8 mouse cellular contexts compared by ENCODE assay signal in the genomic region with DNA sequence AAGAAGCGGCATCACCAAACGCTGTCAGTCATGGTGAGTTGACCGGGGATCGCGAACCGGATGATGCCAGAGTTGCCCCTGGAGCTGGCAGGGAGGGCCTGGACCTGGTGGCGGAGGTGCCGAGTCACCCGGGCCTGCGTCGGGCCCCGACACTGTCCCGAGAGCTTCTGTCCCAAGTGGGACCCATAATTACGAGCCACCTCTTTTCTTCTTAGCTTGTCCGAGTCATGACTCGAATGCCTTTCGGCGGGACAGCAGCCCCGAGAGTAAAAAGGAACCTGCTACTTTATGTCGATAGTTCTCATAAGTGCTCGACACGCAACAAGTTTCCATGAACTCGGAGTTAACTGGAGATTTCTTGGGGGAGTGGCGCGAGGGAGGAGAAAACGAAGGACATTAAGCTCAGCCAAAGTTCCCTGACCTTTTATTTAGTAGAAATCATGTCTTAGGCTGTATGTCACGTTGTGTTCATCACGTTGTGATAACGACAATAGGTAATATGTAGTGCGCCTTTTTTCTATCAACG. TPM values are rescaled to one million over a fixed set of nuclear protein-coding genes. Genes with fewer than 3 reads are reported as not detected.
DNase-seq lines count a peak whose midpoint lies in the region; ATAC-seq and TF ChIP-seq lines count a peak whose summit lies in the region.

No protein-coding gene starts in this region.

- peaks cover 8% of the 10 kb centered on the region; the same call in 1 of the 2 replicates for H3K79me2 ChIP-seq in liver, adult 2 months (ENCODE audit: control insufficient read depth, insufficient read depth, low read length)
- peaks cover 35% of the 10 kb centered on the region for H3K79me2 ChIP-seq in myocyte (ENCODE audit: control insufficient read depth, insufficient read depth)

- peak overlapping the region; percentile 95 for H3K9ac ChIP-seq in liver, adult 2 months (ENCODE audit: low read depth, low read length)
- peak overlapping the region; percentile 91 for H3K9ac ChIP-seq in embryonic facial prominence, embryonic 13.5 days
- H3K9ac ChIP-seq in intestine, embryonic 15.5 days = peak overlapping the region; percentile 76

- peaks cover 7% of the 10 kb centered on the region for H3K4me1 ChIP-seq in liver, adult 2 months (ENCODE audit: control insufficient read depth, insufficient read depth, low read length)
- H3K4me1 ChIP-seq in embryonic facial prominence, embryonic 13.5 days = peaks cover 21% of the 10 kb centered on the region
- peaks cover 13% of the 10 kb centered on the region; the same call in 1 of the 2 replicates for H3K4me1 ChIP-seq in intestine, embryonic 15.5 days (replicated peaks)

- H3K36me3 ChIP-seq in liver, adult 2 months (ENCODE audit: control insufficient read depth, insufficient read depth, low read length) = peaks cover 20% of the 10 kb centered on the region; the same call in 1 of the 2 replicates
- H3K36me3 ChIP-seq in embryonic facial prominence, embryonic 13.5 days = peaks cover 44% of the 10 kb centered on the region
- peaks cover 28% of the 10 kb centered on the region for H3K36me3 ChIP-seq in intestine, embryonic 15.5 days
- peaks cover 19% of the 10 kb centered on the region for H3K36me3 ChIP-seq in myocyte (ENCODE audit: control insufficient read depth, insufficient read depth)

- peak overlapping the region; percentile 86 for H3K4me3 ChIP-seq in liver, adult 2 months (ENCODE audit: insufficient read depth, low read depth, low read length)
- peak overlapping the region; percentile 80 for H3K4me3 ChIP-seq in embryonic facial prominence, embryonic 13.5 days
- peak overlapping the region; percentile 61 for H3K4me3 ChIP-seq in intestine, embryonic 15.5 days (replicated peaks)
- H3K4me3 ChIP-seq in myocyte = peak overlapping the region; percentile 93

- TF ChIP-seq POLR2A in liver, adult 2 months (IDR thresholded peaks at IDR 0.05; ENCODE audit: extremely low read depth, insufficient read depth, low read length) = 0 out of 2 replicates have a peak, but pooled peaks have one; percentile 27
- no peak for TF ChIP-seq POLR2A in myocyte (IDR thresholded peaks at IDR 0.05; ENCODE audit: insufficient read length, low read depth)

- no peak for ATAC-seq in embryonic facial prominence, embryonic 13.5 days (ENCODE audit: insufficient number of reproducible peaks, insufficient read depth, low FRiP score, low TSS enrichment, low read depth)
- peak; percentile 43 for ATAC-seq in intestine, embryonic 15.5 days

- DNase-seq in liver, adult 2 months (ENCODE audit: extremely low read depth, low read depth, low spot score) = peak; percentile 69
- no peak for DNase-seq in liver
- DNase-seq in yolk sac, embryonic 10.5 days (ENCODE audit: low spot score) = no peak
- no peak for DNase-seq in gastrocnemius, postnatal 4 days (ENCODE audit: low spot score in 2 of 2)
- no peak for DNase-seq in cerebellum, adult 18-20 months

- no peaks in the 10 kb centered on the region for H3K9me3 ChIP-seq in embryonic facial prominence, embryonic 13.5 days
- no peaks in the 10 kb centered on the region for H3K9me3 ChIP-seq in intestine, embryonic 15.5 days

- WGBS in liver, adult 2 months = under 1% methylated on average over 31 of the region's 31 CpGs
- 2% methylated on average over 31 of the region's 31 CpGs for WGBS in embryonic facial prominence, embryonic 13.5 days
- 2% methylated on average over 31 of the region's 31 CpGs for WGBS in intestine, embryonic 15.5 days

- no peak for TF ChIP-seq CTCF in liver, adult 2 months (IDR thresholded peaks at IDR 0.05; ENCODE audit: low read depth, low read length)

- no peaks in the 10 kb centered on the region for H3K27me3 ChIP-seq in liver, adult 2 months (ENCODE audit: control insufficient read depth, insufficient read depth, low read length)
- H3K27me3 ChIP-seq in embryonic facial prominence, embryonic 13.5 days = no peaks in the 10 kb centered on the region
- no peaks in the 10 kb centered on the region for H3K27me3 ChIP-seq in intestine, embryonic 15.5 days (replicated peaks)
- no peaks in the 10 kb centered on the region for H3K27me3 ChIP-seq in myocyte (ENCODE audit: control insufficient read depth, insufficient read depth, insufficient read length)

- H3K4me2 ChIP-seq in embryonic facial prominence, embryonic 13.5 days = peak overlapping the region; percentile 85
- H3K4me2 ChIP-seq in intestine, embryonic 15.5 days (replicated peaks) = peak overlapping the region; percentile 58
- peak overlapping the region; percentile 92 for H3K4me2 ChIP-seq in myocyte (ENCODE audit: low read depth)

- H3ac ChIP-seq in myocyte (ENCODE audit: control insufficient read depth, insufficient read length) = peak overlapping the region; percentile 75

- peak overlapping the region; percentile 72 for H3K27ac ChIP-seq in liver, adult 2 months (replicated peaks; ENCODE audit: insufficient read depth, low read depth, low read length)
- peak overlapping the region; percentile 75 for H3K27ac ChIP-seq in embryonic facial prominence, embryonic 13.5 days
- H3K27ac ChIP-seq in intestine, embryonic 15.5 days = peak overlapping the region; percentile 56; the same call in 1 of the 2 replicates

TF ChIP-seq in myocyte, 11 proteins besides CTCF, POLR2A, EP300 and RAD21:
- TF ChIP-seq USF1 (IDR thresholded peaks at IDR 0.05; ENCODE audit: low read depth) (no peak), MYOD1 (IDR thresholded peaks at IDR 0.05; ENCODE audit: control insufficient read depth in 1 of 3, insufficient read length in 2 of 3, low read depth in 2 of 3) (no peak), MAX (IDR thresholded peaks at IDR 0.05; ENCODE audit: low read depth) (no peak), E2F4 (IDR thresholded peaks at IDR 0.05; ENCODE audit: insufficient read depth) (no peak)
TF ChIP-seq in myocyte: peak in this region for 0.

RNA-seq across cellular contexts. Expression of a gene that starts 0.7 kb away (rescaled TPM):
- total RNA-seq in liver, adult 2 months (2014; rRNA removed) = 0.83 and 2.1 TPM in 2 replicates
- 1.3 and 1.4 TPM in 2 replicates for polyA plus RNA-seq in liver, adult 2 months (2012; rRNA removed)
- 47.5 and 47.8 TPM in 2 replicates for polyA plus RNA-seq in embryonic facial prominence, embryonic 13.5 days (2015; fragmentation: Nextera tagmentation; extraction: Ambion mirVana)
- polyA plus RNA-seq in intestine, embryonic 15.5 days (2015; fragmentation: Nextera tagmentation; extraction: Ambion mirVana) = 37.2 and 39.3 TPM in 2 replicates
- 13.6 TPM for polyA plus RNA-seq in myocyte (2012; fragmentation: generic; extraction: Trizol)
- 10 to 100 TPM in 1 of 2 experiments, 1 to 10 TPM in 1; 9.5 to 10.5 TPM for total RNA-seq in gastrocnemius, postnatal 4 days (2021)

RNA-seq across cellular contexts. Expression of a gene that starts 0.9 kb away (rescaled TPM):
- 31.5 and 35.3 TPM in 2 replicates for total RNA-seq in liver, adult 2 months (2014; rRNA removed)
- 15.4 and 20.5 TPM in 2 replicates for polyA plus RNA-seq in liver, adult 2 months (2012; rRNA removed)
- polyA plus RNA-seq in embryonic facial prominence, embryonic 13.5 days (2015; fragmentation: Nextera tagmentation; extraction: Ambion mirVana) = 116 and 119 TPM in 2 replicates
- polyA plus RNA-seq in intestine, embryonic 15.5 days (2015; fragmentation: Nextera tagmentation; extraction: Ambion mirVana) = 69.1 and 74.8 TPM in 2 replicates
- 32.0 TPM for polyA plus RNA-seq in myocyte (2012; fragmentation: generic; extraction: Trizol)
- total RNA-seq in gastrocnemius, postnatal 4 days (2021) = 10 to 100 TPM; 55.4 to 68.1 TPM

RNA-seq across cellular contexts. Expression of a gene that starts 23.9 kb away (rescaled TPM):
- total RNA-seq in liver, adult 2 months (2014; rRNA removed) = 14.3 and 15.3 TPM in 2 replicates
- 31.9 and 57.9 TPM in 2 replicates for polyA plus RNA-seq in liver, adult 2 months (2012; rRNA removed)
- 44.1 and 49.3 TPM in 2 replicates for polyA plus RNA-seq in embryonic facial prominence, embryonic 13.5 days (2015; fragmentation: Nextera tagmentation; extraction: Ambion mirVana)
- 38.6 and 53.7 TPM in 2 replicates for polyA plus RNA-seq in intestine, embryonic 15.5 days (2015; fragmentation: Nextera tagmentation; extraction: Ambion mirVana)
- 1.2 TPM for polyA plus RNA-seq in myocyte (2012; fragmentation: generic; extraction: Trizol)
- 10 to 100 TPM; 14.9 to 15.9 TPM for total RNA-seq in gastrocnemius, postnatal 4 days (2021)

RNA-seq across cellular contexts. Expression of a gene that starts 23.9 kb away (rescaled TPM):
- total RNA-seq in liver, adult 2 months (2014; rRNA removed) = 0.94 TPM in 1 of 2 replicates, not detected in the other
- 2.1 and 2.9 TPM in 2 replicates for polyA plus RNA-seq in liver, adult 2 months (2012; rRNA removed)
- polyA plus RNA-seq in embryonic facial prominence, embryonic 13.5 days (2015; fragmentation: Nextera tagmentation; extraction: Ambion mirVana) = not detected in 2 replicates
- not detected in 2 replicates for polyA plus RNA-seq in intestine, embryonic 15.5 days (2015; fragmentation: Nextera tagmentation; extraction: Ambion mirVana)
- 0.49 TPM for polyA plus RNA-seq in myocyte (2012; fragmentation: generic; extraction: Trizol)
- 1 to 10 TPM; 4.2 TPM for total RNA-seq in gastrocnemius, postnatal 4 days (2021)

RNA-seq across cellular contexts. Expression of a gene that starts 35.8 kb away (rescaled TPM):
- 7.3 and 8.3 TPM in 2 replicates for total RNA-seq in liver, adult 2 months (2014; rRNA removed)
- 8.4 and 11.8 TPM in 2 replicates for polyA plus RNA-seq in liver, adult 2 months (2012; rRNA removed)
- 27.8 and 29.6 TPM in 2 replicates for polyA plus RNA-seq in embryonic facial prominence, embryonic 13.5 days (2015; fragmentation: Nextera tagmentation; extraction: Ambion mirVana)
- polyA plus RNA-seq in intestine, embryonic 15.5 days (2015; fragmentation: Nextera tagmentation; extraction: Ambion mirVana) = 26.2 and 28.7 TPM in 2 replicates
- 0.35 TPM for polyA plus RNA-seq in myocyte (2012; fragmentation: generic; extraction: Trizol)
- 10 to 100 TPM; 47.8 to 59.5 TPM for total RNA-seq in gastrocnemius, postnatal 4 days (2021)

Comparison
In these comparisons a context has a peak if more than half of its experiments do, and no peak if none do; other contexts are left out.
1. RNA of a gene that starts 23.9 kb away (polyA plus RNA-seq): 31.9 to 57.9 TPM in liver, adult 2 months, 44.1 to 49.3 TPM in embryonic facial prominence, embryonic 13.5 days and 38.6 to 53.7 TPM in intestine, embryonic 15.5 days; 1.2 TPM in myocyte (single experiment); every median in the first group is over 10 times any median in the second.
2. Peak in every context shown above with its lines, with median percentiles within 50 percentile points of each other: H3K27ac ChIP-seq, H3K4me3 ChIP-seq, H3K9ac ChIP-seq and H3K4me2 ChIP-seq.